Mouse (Mus musculus) yolk sac, embryonic 10.5 days (tissue): ENCODE measurements at regions not wholly inside any gene's neighbourhood (a gene's known extent, or its start where the extent isn't known, plus 50 kb on each side); places are given as distances from the start of the nearest gene placed in this dataset.
A peak's percentile ranks its signal among the peaks of the same experiment; 100 is the strongest.

ENCODE experiments used
- DNase-seq: peaks from one replicate; pipeline ENCODE4 v3.0.0-alpha.2; 2017; ENCODE audit warnings: low spot score

GRCm38 (mm10) chr12:17113465-17114177 is 63.1 kb downstream of the Kcnf1 start:
- no peak for DNase-seq

- DNase-seq: no peak
These were observed 63.8 kb downstream of the Kcnf1 start for GRCm38 (mm10) chr12:17112781-17113464.

- no peak for DNase-seq
These were observed 70.5 kb downstream of the Kcnf1 start for GRCm38 (mm10) chr12:17106220-17106619.

GRCm38 (mm10) chr12:17105057-17105712 is 71.5 kb downstream of the Kcnf1 start:
- DNase-seq: no peak

- no peak for DNase-seq
These were observed 74.8 kb downstream of the Kcnf1 start for GRCm38 (mm10) chr12:17101842-17102241.

- DNase-seq: no peak
These were observed 78.9 kb downstream of the Kcnf1 start for GRCm38 (mm10) chr12:17097800-17098271.

GRCm38 (mm10) chr12:17094758-17095157 is 81.9 kb downstream of the Kcnf1 start:
- no peak for DNase-seq

GRCm38 (mm10) chr12:17093772-17094171 is 82.2 kb upstream of the 2410004P03Rik start:
- DNase-seq: no peak

- DNase-seq: no peak
These were observed 79.5 kb upstream of the 2410004P03Rik start for GRCm38 (mm10) chr12:17091058-17091457.

- DNase-seq: peak; percentile 8
These were observed 78.3 kb upstream of the 2410004P03Rik start for GRCm38 (mm10) chr12:17089710-17090339.

GRCm38 (mm10) chr12:17087388-17087787 is 75.9 kb upstream of the 2410004P03Rik start:
- no peak for DNase-seq

- no peak for DNase-seq
These were observed 73.7 kb upstream of the 2410004P03Rik start for GRCm38 (mm10) chr12:17085209-17085574.

- DNase-seq: no peak
These were observed 73.1 kb upstream of the 2410004P03Rik start for GRCm38 (mm10) chr12:17084499-17085208.

GRCm38 (mm10) chr12:17071691-17072454 is 60.3 kb upstream of the 2410004P03Rik start:
- DNase-seq: no peak

- no peak for DNase-seq
These were observed 58.3 kb upstream of the 2410004P03Rik start for GRCm38 (mm10) chr12:17069808-17070207.

- no peak for DNase-seq
These were observed 57.6 kb upstream of the 2410004P03Rik start for GRCm38 (mm10) chr12:17069161-17069560.

GRCm38 (mm10) chr12:17063920-17064319 is 52.4 kb upstream of the 2410004P03Rik start:
- no peak for DNase-seq
